Mouse (Mus musculus) cerebellum, adult 18-20 months (tissue): ENCODE data around the gene Zcchc7.

Source experiments
- DNase-seq, 2 experiments: peaks; one replicate each; pipeline ENCODE4 v3.0.0; 2021

Gene Zcchc7

GRCm38 (mm10) chr4:44970056-44970455 is 214.4 kb downstream of the Zcchc7 start:
- no peak for DNase-seq

- peak; percentile 55 to 64 for DNase-seq
These were observed 215.0 kb downstream of the Zcchc7 start for GRCm38 (mm10) chr4:44970612-44971110.

- DNase-seq, result peak; percentile 89 to 90
These were observed 217.8 kb downstream of the Zcchc7 start for GRCm38 (mm10) chr4:44973450-44973849.

GRCm38 (mm10) chr4:44973871-44974270 is 218.2 kb downstream of the Zcchc7 start:
- no peak for DNase-seq

- DNase-seq, result no peak
These were observed 218.7 kb downstream of the Zcchc7 start for GRCm38 (mm10) chr4:44974331-44974730.

- DNase-seq, result no peak
These were observed 220.4 kb downstream of the Zcchc7 start for GRCm38 (mm10) chr4:44976026-44976615.

- DNase-seq, result no peak
These were observed 221.4 kb downstream of the Zcchc7 start for GRCm38 (mm10) chr4:44976921-44977710.

GRCm38 (mm10) chr4:44978175-44978574 is 222.5 kb downstream of the Zcchc7 start:
- no peak for DNase-seq

- DNase-seq, result no peak
These were observed 224.2 kb downstream of the Zcchc7 start for GRCm38 (mm10) chr4:44979794-44980338.

- DNase-seq, result peak; percentile 71 to 79
These were observed 225.8 kb downstream of the Zcchc7 start, which contains the start of gene Grhpr for GRCm38 (mm10) chr4:44981280-44981973. TSS of gene Grhpr (plus strand) at chr4:44981395.
